Mouse (Mus musculus) brain, adult 2 months (tissue): ENCODE measurements around the gene N6amt1.
A peak's percentile ranks its signal among the peaks of the same experiment; 100 is the strongest.

Source experiments
- DNase-seq: peaks from one replicate; pipeline ENCODE4 v3.0.0; 2011; ENCODE audit warnings: low read depth, low spot score

The N6amt1 gene

DNA sequence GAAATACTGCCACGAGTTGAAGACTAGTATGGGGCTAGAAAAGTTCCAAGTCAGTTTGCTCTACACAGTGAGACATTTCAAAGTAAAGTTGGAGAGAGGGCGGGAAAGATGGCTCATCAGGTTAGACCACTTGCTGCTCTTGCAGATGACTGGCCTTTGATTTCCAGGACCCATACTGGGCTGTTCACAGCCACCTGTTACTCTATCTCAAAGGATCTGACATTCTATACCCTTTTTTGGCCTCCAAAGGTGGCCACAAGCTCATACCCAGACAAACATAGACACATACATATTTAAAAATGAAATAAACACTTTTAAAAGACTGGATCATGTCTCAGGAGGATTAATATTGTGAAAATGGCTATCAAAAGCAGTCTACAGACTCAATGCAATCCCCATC lies 30.4 kb downstream of the N6amt1 start:
- no peak for DNase-seq

- peak; percentile 63 for DNase-seq
Measured at GRCm38 (mm10) chr16:87387444-87387977, 33.5 kb downstream of the N6amt1 start.

GRCm38 (mm10) chr16:87393813-87394548 lies 40.0 kb downstream of the N6amt1 start:
- peak; percentile 90 for DNase-seq

- peak; percentile 12 for DNase-seq
Measured at GRCm38 (mm10) chr16:87405001-87405400, 51.0 kb downstream of the N6amt1 start.
